Mouse (Mus musculus) gastrocnemius, postnatal 14 days (tissue): Measurements from ENCODE around the gene R3hdm4. TPM values are rescaled to one million over a fixed set of nuclear protein-coding genes. Genes with fewer than 3 reads are reported as not detected.

Source experiments
- DNase-seq: peaks from one replicate; pipeline ENCODE4 v3.0.0; 2021; ENCODE audit warnings: mixed read lengths
- intact Hi-C: fragments of 180-260 bp; cut with DNase I; formaldehyde crosslinking; loops from one replicate; pipeline ENCODE4 v1.15.1; 2025; ENCODE audit warnings: low total_unique reads
- microRNA-seq, 2 experiments: library from miRNA; unstranded; fragments of <30 nt; microRNA quantifications; one replicate each; pipeline ENCODE4 v1.2.0; 2021
- total RNA-seq, 2 experiments: library from RNA; stranded (reverse); gene quantifications; 2 replicates each; pipeline ENCODE4 v1.2.3; 2021

R3hdm4 gene
- total RNA-seq, 2 experiments from 2014 or later = 98.8 to 106 TPM

DNA sequence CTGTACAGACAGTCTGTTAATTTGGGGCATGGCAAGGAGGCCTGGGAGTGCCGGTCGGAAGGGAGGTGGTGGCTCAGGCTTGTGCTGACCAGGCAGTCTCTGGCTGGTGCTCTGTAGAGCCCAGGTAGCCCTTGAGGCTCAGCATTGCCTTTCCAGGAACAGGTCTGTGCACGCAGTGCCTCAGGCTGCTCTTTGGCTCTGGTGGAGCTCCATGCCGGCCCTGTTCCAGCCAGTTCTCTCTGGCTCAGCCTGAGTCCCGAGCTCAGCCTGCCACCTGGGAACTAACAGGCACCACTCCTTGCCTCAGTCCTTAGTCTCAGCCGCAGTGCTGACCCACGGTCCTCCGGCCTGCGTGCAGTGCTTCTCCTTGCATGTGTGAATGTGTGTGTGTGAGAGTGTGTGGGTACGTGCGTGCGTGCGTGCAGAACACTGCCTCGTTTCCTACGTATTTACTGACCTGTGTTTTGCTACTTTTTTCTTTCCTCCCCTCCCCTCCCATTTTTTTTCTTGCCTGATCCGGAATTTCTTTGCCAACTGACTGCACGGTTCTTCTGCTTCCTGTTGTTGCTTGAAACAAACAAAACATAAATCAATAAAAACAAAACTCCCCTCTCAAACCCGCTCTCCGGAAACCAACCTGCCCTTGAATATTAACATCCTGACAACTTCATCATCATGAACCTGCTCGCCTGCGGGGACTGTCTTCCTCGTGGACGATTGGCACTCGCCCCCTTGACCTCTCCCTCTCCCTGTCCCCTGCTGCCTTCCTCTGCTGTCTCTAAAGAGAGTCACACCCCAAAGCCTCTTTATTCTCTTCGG is 59.6 kb downstream of the R3hdm4 start:
- intact Hi-C loops = no loop called here
- DNase-seq = no peak

- intact Hi-C loops = no loop called here
- DNase-seq = no peak
Observed at GRCm38 (mm10) chr10:79860079-79860911, 60.7 kb downstream of the R3hdm4 start.

Small RNA genes within 50 kb of the gene (microRNA-seq; reads per million reads assigned to microRNA genes)
- 0 to 0.32 reads per million in 2 experiments for gene Mir6910

Other genes with a start within 250 kb of the R3hdm4 start
- 100 to 1,000 TPM; 314 to 321 TPM for gene Cdc34, start 239.0 kb downstream of the R3hdm4 start, total RNA-seq
- 1 to 10 TPM; 2.3 to 2.9 TPM for gene Gzmm, start 232.2 kb downstream of the R3hdm4 start, total RNA-seq
- gene Bsg, start 216.7 kb downstream of the R3hdm4 start, total RNA-seq = 100 to 1,000 TPM; 496 to 497 TPM
- gene Hcn2, start 204.6 kb downstream of the R3hdm4 start, total RNA-seq = under 1 TPM; 0.42 to 0.78 TPM
- gene Polrmt, start 174.6 kb downstream of the R3hdm4 start, total RNA-seq = 10 to 100 TPM; 21.5 to 21.6 TPM
- gene Fgf22, start 166.1 kb downstream of the R3hdm4 start, total RNA-seq = not detected
- 10 to 100 TPM; 25.9 to 30.6 TPM for gene Rnf126, start 154.3 kb downstream of the R3hdm4 start, total RNA-seq
- 1 to 10 TPM; 1.3 to 2.2 TPM for gene Fstl3, start 143.9 kb downstream of the R3hdm4 start, total RNA-seq
- not detected for gene Prss57, start 130.2 kb downstream of the R3hdm4 start, total RNA-seq
- 10 to 100 TPM; 25.7 to 33.5 TPM for gene Palm, start 127.6 kb downstream of the R3hdm4 start, total RNA-seq
- gene Misp, start 100.2 kb downstream of the R3hdm4 start, total RNA-seq = under 1 TPM in 1 of 2 experiments, not detected in 1; 0.35 TPM
- gene Ptbp1, start 66.8 kb downstream of the R3hdm4 start, total RNA-seq = 10 to 100 TPM; 40.3 to 48.1 TPM
- gene Prtn3, start 46.7 kb downstream of the R3hdm4 start, total RNA-seq = not detected
- gene Plppr3, start 46.6 kb downstream of the R3hdm4 start, total RNA-seq = under 1 TPM; 0.09 to 0.29 TPM
- gene Elane, start 35.0 kb downstream of the R3hdm4 start, total RNA-seq = not detected
- gene Cfd, start 30.4 kb downstream of the R3hdm4 start, total RNA-seq = 10 to 100 TPM in 1 of 2 experiments, 1 to 10 TPM in 1; 3.6 to 16.6 TPM
- gene Med16, start 12.3 kb downstream of the R3hdm4 start, total RNA-seq = 10 to 100 TPM; 37.7 to 38.1 TPM
- not detected for gene Gm26602, start 10.4 kb downstream of the R3hdm4 start, total RNA-seq
- gene Kiss1r, start 4.2 kb downstream of the R3hdm4 start, total RNA-seq = under 1 TPM; 0.27 to 0.44 TPM
- 1 to 10 TPM; 2.4 to 2.7 TPM for gene Arid3a, start 5.8 kb upstream of the R3hdm4 start, total RNA-seq
- 10 to 100 TPM; 18.7 to 23.0 TPM for gene Wdr18, start 38.9 kb upstream of the R3hdm4 start, total RNA-seq
- gene Grin3b, start 49.5 kb upstream of the R3hdm4 start, total RNA-seq = under 1 TPM; 0.11 to 0.25 TPM
- gene Tmem259, start 63.1 kb upstream of the R3hdm4 start, total RNA-seq = 10 to 100 TPM; 76.2 to 84.5 TPM
- 10 to 100 TPM; 19.2 to 24.8 TPM for gene Cnn2, start 67.4 kb upstream of the R3hdm4 start, total RNA-seq
- 1 to 10 TPM; 4.2 TPM for gene Abca7, start 75.3 kb upstream of the R3hdm4 start, total RNA-seq
- 1 to 10 TPM; 1.7 to 1.9 TPM for gene Arhgap45, start 95.4 kb upstream of the R3hdm4 start, total RNA-seq
- 10 to 100 TPM; 45.3 to 55.6 TPM for gene Polr2e, start 118.6 kb upstream of the R3hdm4 start, total RNA-seq
- 100 to 1,000 TPM; 389 TPM for gene Gpx4, start 126.0 kb upstream of the R3hdm4 start, total RNA-seq
- gene Sbno2, start 184.4 kb upstream of the R3hdm4 start, total RNA-seq = 1 to 10 TPM; 6.2 to 6.3 TPM
- gene Stk11, start 194.6 kb upstream of the R3hdm4 start, total RNA-seq = 10 to 100 TPM; 87.6 to 98.0 TPM
- 100 to 1,000 TPM; 657 to 736 TPM for gene Atp5d, start 217.4 kb upstream of the R3hdm4 start, total RNA-seq
- gene Cbarp, start 219.6 kb upstream of the R3hdm4 start, total RNA-seq = 1 to 10 TPM; 1.6 TPM
- gene Midn, start 227.1 kb upstream of the R3hdm4 start, total RNA-seq = 10 to 100 TPM; 40.3 to 43.6 TPM
- 10 to 100 TPM; 41.4 to 41.5 TPM for gene Cirbp, start 244.8 kb upstream of the R3hdm4 start, total RNA-seq